Comparison of ENCODE assay signal across 19 mouse cellular contexts in the genomic region with DNA sequence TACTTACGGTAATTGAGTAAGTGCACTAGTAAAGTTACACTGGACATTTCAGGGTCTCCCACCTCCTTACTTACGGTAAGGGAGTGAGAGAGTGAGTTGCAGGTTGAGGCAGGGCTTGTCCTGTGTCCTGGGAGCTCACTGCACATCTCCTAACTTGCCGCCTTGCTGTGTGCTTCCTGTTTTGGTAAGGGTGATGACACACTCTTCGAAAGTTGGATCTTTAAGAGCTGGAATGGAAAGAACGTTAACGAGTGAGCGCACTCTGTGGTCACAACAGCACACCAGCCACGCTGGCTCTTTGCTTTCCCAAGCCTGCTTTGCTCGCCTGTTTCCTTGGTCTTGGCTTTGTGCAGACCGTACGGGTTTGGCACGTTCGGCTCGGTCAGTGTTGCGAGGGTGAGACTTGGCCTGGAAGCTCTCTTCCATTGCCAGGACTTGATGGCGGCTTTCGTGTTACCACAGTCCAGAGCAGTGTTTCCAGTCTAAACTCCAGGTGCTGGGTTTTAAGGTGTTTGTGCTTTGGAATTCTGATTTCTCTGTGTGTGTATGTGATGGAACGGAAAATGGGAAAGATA. TPM values are rescaled to one million over a fixed set of nuclear protein-coding genes. Genes with fewer than 3 reads are reported as not detected.
DNase-seq lines count a peak whose midpoint lies in the region; ATAC-seq and TF ChIP-seq lines count a peak whose summit lies in the region.
"Had no signal": no experiment of that assay in that cellular context is flagged by ENCODE, and none has a peak within 500 bp of the region (broad histone marks: within the 10 kb centered on the region; RNA-seq: fewer than 3 reads in every experiment).

No protein-coding gene starts in this region.

- no peak for ATAC-seq in intestine, postnatal 0 days
- ATAC-seq in intestine, embryonic 16.5 days, result no peak
- no peak for ATAC-seq in G1E (ENCODE audit: extremely low read depth, insufficient number of reproducible peaks, low FRiP score, poor library complexity, severe bottlenecking)
- peak; percentile 67 for ATAC-seq in granulocyte monocyte progenitor cell, adult 5-6 weeks (replicated peaks; ENCODE audit: poor library complexity, severe bottlenecking)
- ATAC-seq: forebrain, embryonic 16.5 days; intestine, embryonic 15.5 days had no signal

- H3K9me3 ChIP-seq in intestine, postnatal 0 days (ENCODE audit: control insufficient read depth), result no peaks in the 10 kb centered on the region
- no peaks in the 10 kb centered on the region for H3K9me3 ChIP-seq in intestine, embryonic 16.5 days (ENCODE audit: control insufficient read depth, low read length)
- 0 out of 2 replicates have a peak, but pooled peaks cover 2% of the 10 kb centered on the region for H3K9me3 ChIP-seq in G1E (replicated peaks)
- H3K9me3 ChIP-seq: embryonic facial prominence, embryonic 15.5 days; forebrain, embryonic 12.5 days; heart, embryonic 10.5 days; intestine, embryonic 15.5 days had no signal

- 92% methylated on average over 18 of the region's 18 CpGs for WGBS in intestine, postnatal 0 days
- WGBS in intestine, embryonic 16.5 days, result 95% methylated on average over 18 of the region's 18 CpGs
- WGBS in small intestine, adult 2 months, result 94% methylated on average over 18 of the region's 18 CpGs

- H3K9ac ChIP-seq in intestine, postnatal 0 days (ENCODE audit: low read depth, low read length), result no peak overlapping the region
- H3K9ac ChIP-seq in intestine, embryonic 16.5 days (ENCODE audit: low read depth, low read length), result no peak overlapping the region
- H3K9ac ChIP-seq: embryonic facial prominence, embryonic 15.5 days; forebrain, embryonic 12.5 days; hindbrain, embryonic 14.5 days; intestine, embryonic 15.5 days had no signal

- no peak for TF ChIP-seq CTCF in intestine, postnatal 0 days (IDR thresholded peaks at IDR 0.05; ENCODE audit: low read depth)
- no peak for TF ChIP-seq CTCF in G1E (IDR thresholded peaks at IDR 0.05; ENCODE audit: low read depth, low read length)
- no peak for TF ChIP-seq CTCF in small intestine, adult 2 months (IDR thresholded peaks at IDR 0.05; ENCODE audit: extremely low read depth, insufficient read length, insufficient replicate concordance, low read depth, low read length)

- no peak overlapping the region for H3K4me3 ChIP-seq in intestine, postnatal 0 days (ENCODE audit: low read depth, low read length)
- H3K4me3 ChIP-seq in intestine, embryonic 16.5 days (ENCODE audit: low read length), result no peak overlapping the region
- H3K4me3 ChIP-seq in G1E (ENCODE audit: low read depth, low read length), result peak overlapping the region; percentile 36; the same call in 1 of the 2 replicates
- H3K4me3 ChIP-seq in small intestine, adult 2 months (ENCODE audit: low read depth, low read length), result peak overlapping the region; percentile 63
- H3K4me3 ChIP-seq: embryonic facial prominence, embryonic 15.5 days; forebrain, embryonic 12.5 days; heart, embryonic 10.5 days; intestine, embryonic 15.5 days had no signal

- H3K4me2 ChIP-seq in intestine, postnatal 0 days (replicated peaks; ENCODE audit: low read depth), result peak overlapping the region; percentile 43
- no peak overlapping the region for H3K4me2 ChIP-seq in intestine, embryonic 16.5 days (ENCODE audit: low read depth, low read length)
- H3K4me2 ChIP-seq: embryonic facial prominence, embryonic 15.5 days; forebrain, embryonic 12.5 days; hindbrain, embryonic 14.5 days; intestine, embryonic 15.5 days had no signal

- no peaks in the 10 kb centered on the region; the same call in 1 of the 2 replicates for H3K4me1 ChIP-seq in intestine, postnatal 0 days (replicated peaks; ENCODE audit: control insufficient read depth, insufficient read depth, low read length)
- H3K4me1 ChIP-seq in intestine, embryonic 16.5 days (ENCODE audit: control insufficient read depth, insufficient read depth, low read length), result peaks cover 5% of the 10 kb centered on the region; the same call in 1 of the 2 replicates
- peaks cover 73% of the 10 kb centered on the region for H3K4me1 ChIP-seq in G1E (ENCODE audit: insufficient read depth, low read depth, low read length)
- peaks cover 15% of the 10 kb centered on the region; the same call in 1 of the 2 replicates for H3K4me1 ChIP-seq in small intestine, adult 2 months (ENCODE audit: control insufficient read depth, insufficient read depth, insufficient read length, low read length)
- H3K4me1 ChIP-seq: embryonic facial prominence, embryonic 15.5 days; forebrain, embryonic 12.5 days; heart, embryonic 10.5 days had no signal

- peak overlapping the region; percentile 76 for H3K27ac ChIP-seq in intestine, postnatal 0 days (ENCODE audit: low read depth, low read length)
- no peak overlapping the region for H3K27ac ChIP-seq in intestine, embryonic 16.5 days (ENCODE audit: low read length)
- H3K27ac ChIP-seq in small intestine, adult 2 months (ENCODE audit: insufficient read depth, low read depth, low read length), result 0 out of 2 replicates have a peak overlapping the region, but pooled peaks have one; percentile 68
- H3K27ac ChIP-seq: embryonic facial prominence, embryonic 15.5 days; forebrain, embryonic 12.5 days; heart, embryonic 10.5 days; hindbrain, embryonic 14.5 days; intestine, embryonic 15.5 days had no signal

- no peak for DNase-seq in G1E (ENCODE audit: low spot score)
- no peak for DNase-seq in heart, postnatal 4 days
- no peak for DNase-seq in spleen, postnatal 4 days (ENCODE audit: low spot score in 2 of 2)
- DNase-seq: adrenal gland, postnatal 10 days; cerebellum, adult 8-10 months; embryo, embryonic 11 days; gastrocnemius, postnatal 25 days; heart, adult 18-20 months; heart, postnatal 10 days had no signal

- no peak for TF ChIP-seq POLR2A in small intestine, adult 2 months (IDR thresholded peaks at IDR 0.05; ENCODE audit: low read depth, low read length)

- no peaks in the 10 kb centered on the region for H3K27me3 ChIP-seq in intestine, postnatal 0 days (replicated peaks; ENCODE audit: control insufficient read depth, insufficient read depth, low read length)
- H3K27me3 ChIP-seq in intestine, embryonic 16.5 days (replicated peaks; ENCODE audit: control insufficient read depth, insufficient read depth, low read length), result no peaks in the 10 kb centered on the region
- H3K27me3 ChIP-seq in G1E (ENCODE audit: insufficient read depth, low read length), result no peaks in the 10 kb centered on the region
- H3K27me3 ChIP-seq in small intestine, adult 2 months (ENCODE audit: control insufficient read depth, insufficient read depth, low read length), result no peaks in the 10 kb centered on the region
- H3K27me3 ChIP-seq: embryonic facial prominence, embryonic 15.5 days; forebrain, embryonic 12.5 days; intestine, embryonic 15.5 days had no signal

- peaks cover 91% of the 10 kb centered on the region for H3K36me3 ChIP-seq in intestine, postnatal 0 days (ENCODE audit: control insufficient read depth, insufficient read depth)
- peaks cover 37% of the 10 kb centered on the region for H3K36me3 ChIP-seq in intestine, embryonic 16.5 days (ENCODE audit: control insufficient read depth, insufficient read depth, low read length)
- H3K36me3 ChIP-seq in G1E (replicated peaks), result peaks cover 98% of the 10 kb centered on the region
- H3K36me3 ChIP-seq in small intestine, adult 2 months (ENCODE audit: control insufficient read depth, insufficient read depth, low read length), result peaks cover 74% of the 10 kb centered on the region

RNA-seq across cellular contexts. Expression of gene Pomp, which starts 14.3 kb away (rescaled TPM):
- polyA plus RNA-seq in intestine, postnatal 0 days (2015; fragmentation: Nextera tagmentation; extraction: Ambion mirVana), result 492 and 500 TPM in 2 replicates
- polyA plus RNA-seq in intestine, embryonic 16.5 days (2015; fragmentation: Nextera tagmentation; extraction: Ambion mirVana), result 394 and 410 TPM in 2 replicates
- total RNA-seq in G1E (2014; fragmentation: Nextera tagmentation) (117 and 134 TPM in 2 replicates), G1E (2017) (224 and 245 TPM in 2 replicates)
- 11.0 and 18.1 TPM in 2 replicates for polyA plus RNA-seq in G1E (2012)
- 189 and 198 TPM in 2 replicates for total RNA-seq in granulocyte monocyte progenitor cell, adult 5-6 weeks (2014; fragmentation: Nextera tagmentation)
- 144 and 173 TPM in 2 replicates for total RNA-seq in granulocyte monocyte progenitor cell, adult 5-6 weeks (2017)
- polyA plus RNA-seq in small intestine, adult 2 months (2012; rRNA removed), result 8.8 and 18.7 TPM in 2 replicates
- 100 to 1,000 TPM; 129 to 148 TPM for total RNA-seq in heart, postnatal 4 days (2021)

RNA-seq across cellular contexts. Expression of gene Slc46a3, which starts 20.0 kb away (rescaled TPM):
- polyA plus RNA-seq in intestine, postnatal 0 days (2015; fragmentation: Nextera tagmentation; extraction: Ambion mirVana), result 263 and 296 TPM in 2 replicates
- polyA plus RNA-seq in intestine, embryonic 16.5 days (2015; fragmentation: Nextera tagmentation; extraction: Ambion mirVana), result 21.4 and 39.8 TPM in 2 replicates
- 39.3 and 55.3 TPM in 2 replicates for total RNA-seq in G1E (2014; fragmentation: Nextera tagmentation)
- 18.1 and 28.3 TPM in 2 replicates for total RNA-seq in G1E (2017)
- polyA plus RNA-seq in G1E (2012), result 7.7 and 8.0 TPM in 2 replicates
- total RNA-seq in granulocyte monocyte progenitor cell, adult 5-6 weeks (2014; fragmentation: Nextera tagmentation), result 0.38 and 2.4 TPM in 2 replicates
- 0.82 and 1.2 TPM in 2 replicates for total RNA-seq in granulocyte monocyte progenitor cell, adult 5-6 weeks (2017)
- 83.8 and 259 TPM in 2 replicates for polyA plus RNA-seq in small intestine, adult 2 months (2012; rRNA removed)
- 1 to 10 TPM; 3.1 to 3.7 TPM for total RNA-seq in heart, postnatal 4 days (2021)

Comparison
In these comparisons a context has a peak if more than half of its experiments do, and no peak if none do; other contexts are left out.
1. H3K4me3 ChIP-seq: peak in G1E (single experiment) and small intestine, adult 2 months (single experiment); none in intestine, postnatal 0 days (single experiment) and intestine, embryonic 16.5 days (single experiment).
2. RNA of gene Pomp, which starts 14.3 kb away (polyA plus RNA-seq): 492 to 500 TPM in intestine, postnatal 0 days and 394 to 410 TPM in intestine, embryonic 16.5 days; 8.8 to 18.7 TPM in small intestine, adult 2 months and 11.0 to 18.1 TPM in G1E; every median in the first group is over 10 times any median in the second.